Mouse (Mus musculus): ENCODE measurements around the gene Narf.

Narf gene

GRCm38 (mm10) chr11:121236564-121237344 is at the start of gene Narf:
Narf (plus strand) TSS chr11:121237253.
- DNase-seq (ENCODE audit: low read depth, low spot score): peak; percentile 99

GRCm38 (mm10) chr11:121189681-121190080 is 47.4 kb upstream of the Narf start:
- no peak for DNase-seq (ENCODE audit: low read depth, low spot score)

GRCm38 (mm10) chr11:121192742-121193141 is 44.3 kb upstream of the Narf start:
- no peak for DNase-seq (ENCODE audit: low read depth, low spot score)

GRCm38 (mm10) chr11:121193415-121193814 is 43.6 kb upstream of the Narf start:
- DNase-seq (ENCODE audit: low read depth, low spot score): no peak

- no peak for DNase-seq (ENCODE audit: low read depth, low spot score)
Observed at GRCm38 (mm10) chr11:121198622-121199021, 38.4 kb upstream of the Narf start.

GRCm38 (mm10) chr11:121199851-121200250 is 37.2 kb upstream of the Narf start:
- DNase-seq (ENCODE audit: low read depth, low spot score): no peak

- no peak for DNase-seq (ENCODE audit: low read depth, low spot score)
Observed at GRCm38 (mm10) chr11:121200781-121201180, 36.3 kb upstream of the Narf start.

GRCm38 (mm10) chr11:121201436-121202198 is 35.4 kb upstream of the Narf start:
- DNase-seq (ENCODE audit: low read depth, low spot score): peak; percentile 51

- no peak for DNase-seq (ENCODE audit: low read depth, low spot score)
Observed at GRCm38 (mm10) chr11:121203859-121204160, 33.2 kb upstream of the Narf start.

- peak; percentile 95 for DNase-seq (ENCODE audit: low read depth, low spot score)
Observed at GRCm38 (mm10) chr11:121204161-121205006, 32.7 kb upstream of the Narf start, which contains the start of the genes Hexdc and Ogfod3. Hexdc (plus strand) TSS chr11:121204433. Ogfod3 (minus strand) TSS chr11:121204711.

GRCm38 (mm10) chr11:121216831-121217230 is 20.2 kb upstream of the Narf start:
- peak; percentile 61 for DNase-seq (ENCODE audit: low read depth, low spot score)

GRCm38 (mm10) chr11:121219776-121220175 is 17.3 kb upstream of the Narf start:
- DNase-seq (ENCODE audit: low read depth, low spot score): no peak

- DNase-seq (ENCODE audit: low read depth, low spot score): no peak
Observed at GRCm38 (mm10) chr11:121220771-121221170, 16.3 kb upstream of the Narf start.

GRCm38 (mm10) chr11:121221321-121222010 is 15.6 kb upstream of the Narf start:
- DNase-seq (ENCODE audit: low read depth, low spot score): no peak

GRCm38 (mm10) chr11:121228129-121229017 is 8.7 kb upstream of the Narf start:
- no peak for DNase-seq (ENCODE audit: low read depth, low spot score)

GRCm38 (mm10) chr11:121229018-121229439 is 8.0 kb upstream of the Narf start, which contains the start of gene Cybc1:
Cybc1 (minus strand) TSS chr11:121229322.
- DNase-seq (ENCODE audit: low read depth, low spot score): peak; percentile 59

GRCm38 (mm10) chr11:121231191-121231590 is 5.9 kb upstream of the Narf start:
- DNase-seq (ENCODE audit: low read depth, low spot score): no peak

GRCm38 (mm10) chr11:121231628-121232291 is 5.3 kb upstream of the Narf start:
- DNase-seq (ENCODE audit: low read depth, low spot score): no peak

GRCm38 (mm10) chr11:121232706-121233105 is 4.3 kb upstream of the Narf start:
- no peak for DNase-seq (ENCODE audit: low read depth, low spot score)
